Comparison of ENCODE assay signal across 26 mouse cellular contexts in genomic region chr2:34399535-34399934, GRCm38 (mm10).
"Had no signal": no experiment of that assay in that cellular context is flagged by ENCODE, and none has a peak within 500 bp of the region (broad histone marks: within the 10 kb centered on the region; RNA-seq: fewer than 3 reads in every experiment).

No protein-coding gene starts in this region.

- H3K27me3 ChIP-seq: heart, embryonic 12.5 days; hindbrain, embryonic 12.5 days; intestine, embryonic 15.5 days; limb, embryonic 12.5 days; liver, embryonic 12.5 days had no signal

- H3K36me3 ChIP-seq: heart, embryonic 12.5 days; hindbrain, embryonic 10.5 days; hindbrain, embryonic 12.5 days; intestine, embryonic 15.5 days; limb, embryonic 10.5 days; limb, embryonic 12.5 days; liver, embryonic 12.5 days had no signal

- H3K4me1 ChIP-seq: heart, embryonic 12.5 days; hindbrain, embryonic 10.5 days; hindbrain, embryonic 12.5 days; intestine, embryonic 15.5 days; limb, embryonic 10.5 days; limb, embryonic 12.5 days; liver, embryonic 12.5 days had no signal

- DNase-seq: gastrocnemius, adult 2 months; gastrocnemius, postnatal 10 days; gastrocnemius, postnatal 25 days; heart, adult 18-20 months; heart, postnatal 10 days; heart, postnatal 4 days; kidney, adult 18-20 months; kidney, adult 8-10 months; kidney, postnatal 10 days; kidney, postnatal 25 days; kidney, postnatal 4 days; liver had no signal

- ATAC-seq: hindbrain, embryonic 16.5 days; inflammation-experienced regulatory T-cells, adult 6 months; intestine, embryonic 15.5 days; intestine, postnatal 0 days; liver, embryonic 12.5 days had no signal

- H3K9ac ChIP-seq: heart, embryonic 12.5 days; hindbrain, embryonic 12.5 days; hindbrain, embryonic 14.5 days; intestine, embryonic 15.5 days; limb, embryonic 12.5 days; liver, embryonic 12.5 days; liver, embryonic 14.5 days had no signal

- H3K4me3 ChIP-seq: gastrocnemius, adult 2 months; heart, embryonic 12.5 days; hindbrain, embryonic 10.5 days; hindbrain, embryonic 12.5 days; intestine, embryonic 15.5 days; layer of hippocampus, adult 2 months; left cerebral cortex, adult 2 months; limb, embryonic 10.5 days; limb, embryonic 12.5 days; liver, embryonic 12.5 days had no signal

- H3K4me2 ChIP-seq: heart, embryonic 12.5 days; hindbrain, embryonic 12.5 days; hindbrain, embryonic 14.5 days; intestine, embryonic 15.5 days; limb, embryonic 12.5 days; liver, embryonic 12.5 days had no signal

- H3K27ac ChIP-seq: gastrocnemius, adult 2 months; hindbrain, embryonic 10.5 days; hindbrain, embryonic 12.5 days; hindbrain, embryonic 14.5 days; intestine, embryonic 15.5 days; layer of hippocampus, adult 2 months; left cerebral cortex, adult 2 months; limb, embryonic 10.5 days; limb, embryonic 12.5 days; liver, embryonic 12.5 days; liver, embryonic 14.5 days had no signal

- H3K9me3 ChIP-seq: heart, embryonic 12.5 days; hindbrain, embryonic 10.5 days; hindbrain, embryonic 12.5 days; intestine, embryonic 15.5 days; limb, embryonic 10.5 days; limb, embryonic 12.5 days; liver, embryonic 12.5 days had no signal
